Mouse (Mus musculus): ENCODE data around the gene Olfr331.

Olfr331 gene

DNA sequence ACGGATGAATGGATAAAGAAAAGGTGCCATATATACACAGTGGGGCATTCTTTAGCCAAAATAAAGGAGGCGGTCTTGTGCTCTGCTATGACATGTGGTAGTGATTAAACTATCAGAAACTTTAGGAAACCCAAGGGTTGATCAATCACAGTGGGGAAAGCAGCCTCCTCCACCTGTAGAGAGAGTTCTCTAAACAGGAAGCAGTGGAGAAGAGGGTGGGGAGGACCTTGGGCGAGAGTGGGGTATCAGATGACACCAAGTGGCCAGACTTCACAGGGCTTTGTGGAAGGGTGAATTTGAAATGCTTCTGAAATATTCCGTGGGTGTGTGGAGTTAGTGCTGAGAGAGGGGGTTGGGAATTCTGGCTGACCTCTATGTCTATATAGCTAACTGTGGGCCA lies 48.8 kb downstream of the Olfr331 start:
- Histone ChIP-seq H3K4me1 (replicated peaks; ENCODE audit: low read depth, low read length) (peaks cover 3% of the 10 kb centered on the region; the same call in 1 of the 2 replicates), H3K27me3 (ENCODE audit: insufficient read depth, low read length) (no peaks in the 10 kb centered on the region), H3K36me3 (ENCODE audit: insufficient read depth, low read length) (no peaks in the 10 kb centered on the region), H3K4me3 (replicated peaks; ENCODE audit: low read length) (no peak overlapping the region), H3K9me3 (ENCODE audit: low read length) (no peaks in the 10 kb centered on the region)
- TF ChIP-seq POU5F1 (IDR thresholded peaks at IDR 0.05; ENCODE audit: borderline replicate concordance, low read length) (no peak), CTCF (conservative IDR thresholded peaks at IDR 0.05; ENCODE audit: low read length) (no peak), NANOG (IDR thresholded peaks at IDR 0.05; ENCODE audit: borderline replicate concordance, low read length) (no peak)

DNA sequence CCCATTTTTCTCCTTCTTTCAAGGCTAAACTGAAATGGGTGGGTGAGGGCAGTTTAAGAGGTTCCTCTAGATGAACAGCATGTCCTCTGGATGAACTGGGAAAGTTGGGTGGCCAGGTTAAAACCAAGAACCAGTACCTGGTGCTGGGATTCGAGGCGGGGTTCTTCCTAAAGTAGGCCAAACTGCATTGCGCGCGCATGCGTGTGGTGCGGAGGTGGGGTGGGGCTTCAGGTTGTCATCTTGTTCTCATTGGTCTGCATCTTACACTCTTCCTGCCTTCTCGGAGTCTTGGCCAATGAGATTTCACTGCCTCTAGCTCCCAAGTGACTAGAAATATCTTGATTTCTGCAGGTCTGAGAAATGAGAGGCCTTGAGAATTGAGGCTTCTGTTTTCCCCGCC lies 49.6 kb downstream of the Olfr331 start, which contains the start of gene Lypd9:
Gene Lypd9, minus strand, starts transcription at position 165 of the 400 bp plus-strand sequence.
- Histone ChIP-seq H3K4me3 (replicated peaks; ENCODE audit: low read length) (no peak within 1 kb of the TSS), H3K9me3 (ENCODE audit: low read length) (no peaks in the 10 kb centered on the region), H3K36me3 (ENCODE audit: insufficient read depth, low read length) (no peaks in the 10 kb centered on the region), H3K27me3 (ENCODE audit: insufficient read depth, low read length) (peaks cover 2% of the 10 kb centered on the region; the same call in 1 of the 2 replicates), H3K4me1 (replicated peaks; ENCODE audit: low read depth, low read length) (peaks cover 3% of the 10 kb centered on the region; the same call in 1 of the 2 replicates)
- TF ChIP-seq CTCF (conservative IDR thresholded peaks at IDR 0.05; ENCODE audit: low read length) (no peak), NANOG (IDR thresholded peaks at IDR 0.05; ENCODE audit: borderline replicate concordance, low read length) (no peak), POU5F1 (IDR thresholded peaks at IDR 0.05; ENCODE audit: borderline replicate concordance, low read length) (no peak)

All from E14TG2a.4 (cell line).